Mouse (Mus musculus) c-Kit-positive CD71-positive TER-119-negative erythroid progenitor cells, embryonic 14.5 days (primary cell): Measurements from ENCODE around the gene Utp3.
"Not testable (repeated sequence)": the region's sequence is repeated elsewhere in the genome, so short reads cannot be mapped to it uniquely, and the experiment has no call there.

Experiments used
- DNase-seq: peaks from one replicate; pipeline ENCODE4 v3.0.0-alpha.2; 2013; ENCODE audit warnings: low read depth

The Utp3 gene

GRCm38 (mm10) chr5:88554086-88554886 is at the start of gene Utp3:
TSS of gene Utp3 (plus strand) at chr5:88554462.
- peak; percentile 99 for DNase-seq

GRCm38 (mm10) chr5:88508555-88508954 is 45.7 kb upstream of the Utp3 start:
- DNase-seq = no peak

GRCm38 (mm10) chr5:88508990-88509389 is 45.3 kb upstream of the Utp3 start:
- DNase-seq = no peak

GRCm38 (mm10) chr5:88519232-88519631 is 35.0 kb upstream of the Utp3 start:
- peak; percentile 31 for DNase-seq

GRCm38 (mm10) chr5:88527657-88528056 is 26.6 kb upstream of the Utp3 start, which contains the start of gene Jchain:
TSS of gene Jchain (minus strand) at chr5:88527891.
- DNase-seq = no peak

- no peak for DNase-seq
Measured at GRCm38 (mm10) chr5:88530908-88531307, 23.4 kb upstream of the Utp3 start.

GRCm38 (mm10) chr5:88534697-88535096 is 19.6 kb upstream of the Utp3 start:
- DNase-seq = no peak

- no peak for DNase-seq
Measured at GRCm38 (mm10) chr5:88540845-88541244, 13.4 kb upstream of the Utp3 start.

GRCm38 (mm10) chr5:88542651-88543282 is 11.5 kb upstream of the Utp3 start:
- no peak for DNase-seq

- DNase-seq = not testable (repeated sequence)
Measured at GRCm38 (mm10) chr5:88544411-88544810, 9.9 kb upstream of the Utp3 start.

GRCm38 (mm10) chr5:88545536-88545935 is 8.7 kb upstream of the Utp3 start:
- DNase-seq = no peak

- DNase-seq = no peak
Measured at GRCm38 (mm10) chr5:88553271-88554085, 784 bp upstream of the Utp3 start.

GRCm38 (mm10) chr5:88558991-88559390 is 4.7 kb downstream of the Utp3 start:
- no peak for DNase-seq

GRCm38 (mm10) chr5:88561080-88561814 is 7.0 kb downstream of the Utp3 start:
- no peak for DNase-seq

GRCm38 (mm10) chr5:88562863-88563780 is 8.9 kb downstream of the Utp3 start:
- no peak for DNase-seq

GRCm38 (mm10) chr5:88564501-88565147 is 10.4 kb downstream of the Utp3 start, which contains the start of gene Rufy3:
TSS of gene Rufy3 (plus strand) at chr5:88565040.
- DNase-seq = no peak

GRCm38 (mm10) chr5:88565148-88566033 is 11.1 kb downstream of the Utp3 start:
- DNase-seq = no peak

GRCm38 (mm10) chr5:88566034-88566841 is 12.0 kb downstream of the Utp3 start:
- DNase-seq = peak; percentile 65
